Mouse (Mus musculus): Measurements from ENCODE around the gene Wipf2. TPM values are rescaled to one million over a fixed set of nuclear protein-coding genes. Genes with fewer than 3 reads are reported as not detected.
"Not testable (repeated sequence)": the region's sequence is repeated elsewhere in the genome, so short reads cannot be mapped to it uniquely, and the experiment has no call there.

The Wipf2 gene
- polyA plus RNA-seq, 1 experiment from 2014 or later = 5.3 TPM

GRCm38 (mm10) chr11:98932293-98933091, 69.1 kb downstream of the Wipf2 start:
- WGBS = 9% methylated on average over 19 of the region's 19 CpGs
- H3K9ac ChIP-seq = no peak overlapping the region
- H3K4me1 ChIP-seq = peaks cover 95% of the 10 kb centered on the region
- no peaks in the 10 kb centered on the region for H3K9me3 ChIP-seq (replicated peaks)
- H3K27ac ChIP-seq (replicated peaks) = peak overlapping the region; percentile 94
- peak overlapping the region; percentile 10; the same call in 1 of the 2 replicates for H3K4me3 ChIP-seq (replicated peaks)
- no peaks in the 10 kb centered on the region for H3K27me3 ChIP-seq
- no peaks in the 10 kb centered on the region; the same call in 1 of the 2 replicates for H3K36me3 ChIP-seq
- H3K4me2 ChIP-seq (replicated peaks) = peak overlapping the region; percentile 44
- ATAC-seq (ENCODE audit: insufficient number of reproducible peaks, low FRiP score, low TSS enrichment, low read depth) = peak; percentile 16

GRCm38 (mm10) chr11:98933151-98933550, 69.7 kb downstream of the Wipf2 start:
- H3K9ac ChIP-seq = no peak overlapping the region
- H3K27me3 ChIP-seq = no peaks in the 10 kb centered on the region
- H3K4me2 ChIP-seq (replicated peaks) = peak overlapping the region; percentile 44
- peak overlapping the region; percentile 94 for H3K27ac ChIP-seq (replicated peaks)
- peaks cover 88% of the 10 kb centered on the region for H3K4me1 ChIP-seq
- ATAC-seq (ENCODE audit: insufficient number of reproducible peaks, low FRiP score, low TSS enrichment, low read depth) = no peak
- peak overlapping the region; percentile 10; the same call in 1 of the 2 replicates for H3K4me3 ChIP-seq (replicated peaks)
- WGBS = 28% methylated on average over 9 of the region's 9 CpGs
- no peaks in the 10 kb centered on the region; the same call in 1 of the 2 replicates for H3K36me3 ChIP-seq
- no peaks in the 10 kb centered on the region for H3K9me3 ChIP-seq (replicated peaks)

GRCm38 (mm10) chr11:98933847-98934246, 70.4 kb downstream of the Wipf2 start:
- H3K4me2 ChIP-seq (replicated peaks); H3K4me3 ChIP-seq (replicated peaks); H3K27me3 ChIP-seq; ATAC-seq (ENCODE audit: insufficient number of reproducible peaks, low FRiP score, low TSS enrichment, low read depth); H3K36me3 ChIP-seq; H3K9me3 ChIP-seq (replicated peaks); H3K9ac ChIP-seq: not testable (repeated sequence)
- H3K4me1 ChIP-seq = peaks cover 86% of the 10 kb centered on the region
- 51% methylated on average over 2 of the region's 2 CpGs for WGBS
- peak overlapping the region; percentile 94 for H3K27ac ChIP-seq (replicated peaks)

- no peak overlapping the region for H3K4me2 ChIP-seq (replicated peaks)
- no peaks in the 10 kb centered on the region for H3K9me3 ChIP-seq (replicated peaks)
- no peaks in the 10 kb centered on the region; the same call in 1 of the 2 replicates for H3K36me3 ChIP-seq
- H3K4me3 ChIP-seq (replicated peaks) = no peak overlapping the region
- no peak for ATAC-seq (ENCODE audit: insufficient number of reproducible peaks, low FRiP score, low TSS enrichment, low read depth)
- WGBS = 77% methylated on average over 3 of the region's 3 CpGs
- peaks cover 86% of the 10 kb centered on the region for H3K4me1 ChIP-seq
- no peaks in the 10 kb centered on the region for H3K27me3 ChIP-seq
- peak overlapping the region; percentile 94; the same call in 1 of the 2 replicates for H3K27ac ChIP-seq (replicated peaks)
- H3K9ac ChIP-seq = no peak overlapping the region
These were observed 70.9 kb downstream of the Wipf2 start for GRCm38 (mm10) chr11:98934367-98934766.

GRCm38 (mm10) chr11:98935123-98935522, 71.7 kb downstream of the Wipf2 start:
- 83% methylated on average over 3 of the region's 3 CpGs for WGBS
- Histone ChIP-seq H3K27ac (replicated peaks) (peak overlapping the region; percentile 96), H3K4me3 (replicated peaks) (no peak overlapping the region), H3K36me3 (no peaks in the 10 kb centered on the region; the same call in 1 of the 2 replicates), H3K27me3 (no peaks in the 10 kb centered on the region), H3K9me3 (replicated peaks) (no peaks in the 10 kb centered on the region), H3K4me2 (replicated peaks) (no peak overlapping the region), H3K9ac (no peak overlapping the region), H3K4me1 (peaks cover 86% of the 10 kb centered on the region)
- no peak for ATAC-seq (ENCODE audit: insufficient number of reproducible peaks, low FRiP score, low TSS enrichment, low read depth)

GRCm38 (mm10) chr11:98936170-98936569, 72.7 kb downstream of the Wipf2 start:
- Histone ChIP-seq H3K4me1 (peaks cover 86% of the 10 kb centered on the region), H3K27ac (replicated peaks) (peak overlapping the region; percentile 96), H3K4me3 (replicated peaks) (peak overlapping the region; percentile 81), H3K4me2 (replicated peaks) (peak overlapping the region; percentile 80), H3K9me3 (replicated peaks) (no peaks in the 10 kb centered on the region), H3K36me3 (no peaks in the 10 kb centered on the region; the same call in 1 of the 2 replicates), H3K9ac (peak overlapping the region; percentile 27), H3K27me3 (no peaks in the 10 kb centered on the region)
- WGBS = under 1% methylated on average over 28 of the region's 29 CpGs
- peak; percentile 29; the same call in 1 of the 2 replicates for ATAC-seq (ENCODE audit: insufficient number of reproducible peaks, low FRiP score, low TSS enrichment, low read depth)

- H3K9ac ChIP-seq = peak overlapping the region; percentile 27
- H3K9me3 ChIP-seq (replicated peaks) = no peaks in the 10 kb centered on the region
- peak overlapping the region; percentile 81 for H3K4me3 ChIP-seq (replicated peaks)
- H3K27me3 ChIP-seq = no peaks in the 10 kb centered on the region
- peak; percentile 12 for ATAC-seq (ENCODE audit: insufficient number of reproducible peaks, low FRiP score, low TSS enrichment, low read depth)
- H3K4me2 ChIP-seq (replicated peaks) = peak overlapping the region; percentile 80
- peaks cover 86% of the 10 kb centered on the region for H3K4me1 ChIP-seq
- peak overlapping the region; percentile 96 for H3K27ac ChIP-seq (replicated peaks)
- no peaks in the 10 kb centered on the region; the same call in 1 of the 2 replicates for H3K36me3 ChIP-seq
- WGBS = 1% methylated on average over 23 of the region's 23 CpGs
These were observed 73.4 kb downstream of the Wipf2 start for GRCm38 (mm10) chr11:98936606-98937409.

- H3K4me2 ChIP-seq (replicated peaks) = peak overlapping the region; percentile 80
- H3K9me3 ChIP-seq (replicated peaks) = no peaks in the 10 kb centered on the region
- ATAC-seq (ENCODE audit: insufficient number of reproducible peaks, low FRiP score, low TSS enrichment, low read depth) = peak; percentile 88
- H3K36me3 ChIP-seq = no peaks in the 10 kb centered on the region; the same call in 1 of the 2 replicates
- H3K4me3 ChIP-seq (replicated peaks) = peak overlapping the region; percentile 81
- under 1% methylated on average over 35 of the region's 38 CpGs for WGBS
- peak overlapping the region; percentile 75 for H3K9ac ChIP-seq
- no peaks in the 10 kb centered on the region for H3K27me3 ChIP-seq
- peaks cover 86% of the 10 kb centered on the region for H3K4me1 ChIP-seq
- H3K27ac ChIP-seq (replicated peaks) = peak overlapping the region; percentile 96
These were observed 74.0 kb downstream of the Wipf2 start for GRCm38 (mm10) chr11:98937410-98937913.

GRCm38 (mm10) chr11:98937914-98938694, 74.7 kb downstream of the Wipf2 start:
- no peaks in the 10 kb centered on the region for H3K27me3 ChIP-seq
- H3K27ac ChIP-seq (replicated peaks) = peak overlapping the region; percentile 96
- peak overlapping the region; percentile 75 for H3K9ac ChIP-seq
- H3K4me2 ChIP-seq (replicated peaks) = peak overlapping the region; percentile 80
- under 1% methylated on average over 39 of the region's 39 CpGs for WGBS
- no peaks in the 10 kb centered on the region for H3K9me3 ChIP-seq (replicated peaks)
- peaks cover 86% of the 10 kb centered on the region for H3K4me1 ChIP-seq
- no peak for ATAC-seq (ENCODE audit: insufficient number of reproducible peaks, low FRiP score, low TSS enrichment, low read depth)
- H3K36me3 ChIP-seq = no peaks in the 10 kb centered on the region; the same call in 1 of the 2 replicates
- H3K4me3 ChIP-seq (replicated peaks) = peak overlapping the region; percentile 81

GRCm38 (mm10) chr11:98938701-98939083, 75.3 kb downstream of the Wipf2 start:
- H3K4me2 ChIP-seq (replicated peaks) = peak overlapping the region; percentile 80

More at GRCm38 (mm10) chr11:98938701-98939083, 75.3 kb downstream of the Wipf2 start:
- Histone ChIP-seq H3K36me3 (no peaks in the 10 kb centered on the region; the same call in 1 of the 2 replicates), H3K4me3 (replicated peaks) (peak overlapping the region; percentile 81), H3K9ac (peak overlapping the region; percentile 75; the same call in 1 of the 2 replicates), H3K27ac (replicated peaks) (peak overlapping the region; percentile 96), H3K4me1 (peaks cover 86% of the 10 kb centered on the region), H3K27me3 (no peaks in the 10 kb centered on the region), H3K9me3 (replicated peaks) (no peaks in the 10 kb centered on the region)
- no peak for ATAC-seq (ENCODE audit: insufficient number of reproducible peaks, low FRiP score, low TSS enrichment, low read depth)
- 14% methylated on average over 7 of the region's 7 CpGs for WGBS
